Mouse (Mus musculus): ENCODE measurements around the gene Hscb. TPM values are rescaled to one million over a fixed set of nuclear protein-coding genes. Genes with fewer than 3 reads are reported as not detected.
"Not testable (repeated sequence)": the region's sequence is repeated elsewhere in the genome, so short reads cannot be mapped to it uniquely, and the experiment has no call there.

The Hscb gene
- 45.7 TPM for polyA plus RNA-seq (2021)

DNA sequence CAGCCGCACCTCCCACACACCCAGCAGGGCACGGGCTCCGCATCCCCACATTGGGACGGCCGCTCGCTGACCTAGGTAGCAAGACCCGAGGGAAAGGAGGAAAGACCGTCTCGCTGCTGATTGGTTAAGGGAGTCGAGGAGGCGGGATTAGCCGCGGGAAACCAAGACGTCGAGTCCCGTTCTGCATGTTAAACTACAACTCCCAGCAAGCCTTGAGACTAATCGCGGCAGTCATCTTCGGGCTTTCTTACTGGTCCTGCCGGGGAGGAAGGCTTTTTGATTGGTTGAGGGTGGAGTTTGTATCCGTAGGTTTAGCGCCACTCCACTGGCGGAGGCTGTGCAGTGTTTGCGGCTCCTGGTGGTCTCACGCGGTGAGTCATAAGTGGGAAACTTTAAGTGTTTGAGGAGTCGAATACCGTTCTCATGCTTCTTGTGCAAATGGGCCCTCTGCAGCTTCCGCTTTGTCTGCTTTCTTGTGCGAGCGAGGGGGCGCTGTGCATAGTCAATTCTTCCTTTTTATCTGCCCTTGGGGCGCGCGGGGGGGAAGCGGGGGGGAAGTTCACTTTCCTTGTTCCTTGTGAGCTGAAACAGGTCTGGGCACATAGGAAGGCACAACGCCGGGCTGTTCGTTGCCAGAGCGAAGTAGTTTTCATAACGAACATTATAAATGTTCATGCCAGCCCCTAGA is at the start of gene Hscb, which contains the start of gene Chek2:
Gene Hscb, minus strand, starts transcription at position 100 of the 688 bp plus-strand sequence.
Gene Chek2, plus strand, starts transcription at position 302 of the 688 bp plus-strand sequence.
- ChIA-PET POLR2A (interaction anchor here (0.6 to 0.7 kb wide), 3 partner anchors 93 to 260 kb away, joined by 4 to 5 read pairs (median 5); no protein-coding TSS in a partner anchor), CTCF (interaction anchor here (1.1 to 1.9 kb wide), 5 partner anchors 11 to 434 kb away, joined by 3 to 8 read pairs (median 3); no protein-coding TSS in a partner anchor)
- H3K27me3 ChIP-seq, result no peaks in the 10 kb centered on the region
- peak; percentile 98 for ATAC-seq
- in situ Hi-C loops (cut with MboI; ENCODE audit: low pct_unique_long_range_greater_than_20kb), result loop anchor here (5.0 kb wide), 2 partner anchors 58 to 427 kb away; partner anchors contain the start of gene Pus1
- peak; percentile 69 for TF ChIP-seq CTCF (IDR thresholded peaks at IDR 0.05)
- DNase-seq (ENCODE audit: low read depth, low spot score), result peak; percentile 98

DNA sequence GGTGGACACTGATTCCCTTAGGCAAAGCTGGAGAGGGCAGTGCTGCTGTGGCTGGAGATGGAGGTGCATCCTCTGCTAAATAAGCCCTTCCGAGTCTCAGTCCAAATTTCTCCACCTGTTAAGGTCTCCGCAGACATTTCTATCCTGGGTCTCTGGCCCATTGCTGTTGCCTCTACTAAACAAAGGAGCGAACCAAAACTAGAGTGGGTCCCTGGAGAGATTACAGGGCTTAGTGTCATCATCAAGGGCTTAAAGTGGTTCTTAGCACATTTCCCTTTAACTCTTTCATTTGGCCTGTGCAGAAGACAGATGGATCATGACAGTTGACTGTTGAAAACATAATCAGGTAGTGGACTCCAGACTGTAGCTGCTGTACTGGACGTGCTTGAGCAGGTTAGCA is 49.0 kb upstream of the Hscb start:
- CTCF ChIA-PET, result no interaction called here
- in situ Hi-C loops (cut with MboI; ENCODE audit: low pct_unique_long_range_greater_than_20kb), result no loop called here
- POLR2A ChIA-PET, result no interaction called here
- DNase-seq (ENCODE audit: low read depth, low spot score) (no peak), ATAC-seq (no peak)
- H3K27me3 ChIP-seq, result no peaks in the 10 kb centered on the region
- no peak for TF ChIP-seq CTCF (IDR thresholded peaks at IDR 0.05)

DNA sequence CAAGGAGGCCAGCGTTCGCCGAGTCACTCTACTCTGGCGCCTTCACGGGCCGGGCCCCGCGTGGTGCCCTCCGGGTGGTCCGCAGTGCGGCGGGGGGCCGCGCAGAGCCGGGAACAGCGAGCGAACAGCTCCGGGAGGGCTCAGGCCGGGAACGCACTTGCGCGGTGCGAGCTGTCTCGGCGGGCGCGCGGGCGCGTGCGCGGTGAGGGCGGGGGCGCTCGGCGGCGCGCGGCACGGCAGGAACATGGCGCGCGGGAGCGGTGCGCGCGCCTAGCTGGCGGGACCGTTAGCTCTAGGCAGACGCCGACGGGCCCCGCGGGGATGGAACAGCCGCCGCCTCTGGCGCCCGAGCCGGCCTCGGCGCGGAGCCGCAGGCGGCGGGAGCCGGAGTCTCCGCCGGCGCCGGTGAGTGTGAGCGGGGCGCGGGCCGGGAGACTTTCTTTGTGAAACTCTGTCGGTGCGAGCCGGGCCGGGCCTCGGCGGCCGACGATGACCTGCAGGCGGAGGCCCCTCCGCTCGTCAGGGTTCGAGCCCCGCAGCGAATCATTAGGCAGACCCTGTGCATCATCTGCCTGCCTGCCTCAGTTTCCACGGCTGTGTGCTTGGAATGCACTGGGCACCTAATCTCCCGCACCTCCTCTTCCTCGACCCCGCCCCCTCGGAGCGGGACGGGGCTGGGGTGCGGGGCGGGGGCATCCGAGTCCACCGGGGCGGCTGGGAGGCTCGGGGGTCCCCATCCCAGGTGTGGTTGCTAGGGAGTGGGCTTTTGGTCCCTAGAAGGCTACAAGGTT is 40.2 kb upstream of the Hscb start, which contains the start of gene Ttc28:
Gene Ttc28, plus strand, starts transcription at position 220 of the 791 bp plus-strand sequence.
- POLR2A ChIA-PET, result interaction anchor here (0.7 kb wide), 1 partner anchor 421 kb away, joined by 4 read pairs; no protein-coding TSS in a partner anchor
- no peak for TF ChIP-seq CTCF (IDR thresholded peaks at IDR 0.05)
- ATAC-seq (peak; percentile 58), DNase-seq (ENCODE audit: low read depth, low spot score) (peak; percentile 10)
- in situ Hi-C loops (cut with MboI; ENCODE audit: low pct_unique_long_range_greater_than_20kb), result no loop called here
- H3K27me3 ChIP-seq, result no peaks in the 10 kb centered on the region
- CTCF ChIA-PET, result no interaction called here

DNA sequence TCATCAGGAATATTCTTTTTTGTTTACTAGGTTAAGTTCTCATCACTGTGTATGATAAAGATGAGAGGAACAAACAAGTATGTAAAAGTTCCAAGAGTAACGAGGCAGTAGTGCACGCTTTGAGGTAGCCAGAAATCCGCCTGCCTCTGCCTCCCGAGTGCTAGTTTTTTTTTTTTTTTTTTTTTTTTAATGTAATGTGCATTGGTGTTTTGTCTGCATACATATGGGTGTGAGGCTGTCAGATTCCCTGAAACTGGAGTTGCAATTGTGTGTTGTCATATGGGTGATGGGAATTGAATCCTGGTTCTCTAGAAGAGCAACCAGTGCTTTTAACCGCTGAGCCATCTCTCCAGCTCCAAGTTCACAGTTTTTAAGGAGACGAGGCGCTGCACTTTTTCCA is 39.5 kb upstream of the Hscb start:
- in situ Hi-C loops (cut with MboI; ENCODE audit: low pct_unique_long_range_greater_than_20kb), result no loop called here
- POLR2A ChIA-PET, result interaction anchor here (0.7 kb wide), 1 partner anchor 421 kb away, joined by 4 read pairs; no protein-coding TSS in a partner anchor
- ATAC-seq (no peak), DNase-seq (ENCODE audit: low read depth, low spot score) (no peak)
- TF ChIP-seq CTCF (IDR thresholded peaks at IDR 0.05), result no peak
- H3K27me3 ChIP-seq, result no peaks in the 10 kb centered on the region
- CTCF ChIA-PET, result no interaction called here

DNA sequence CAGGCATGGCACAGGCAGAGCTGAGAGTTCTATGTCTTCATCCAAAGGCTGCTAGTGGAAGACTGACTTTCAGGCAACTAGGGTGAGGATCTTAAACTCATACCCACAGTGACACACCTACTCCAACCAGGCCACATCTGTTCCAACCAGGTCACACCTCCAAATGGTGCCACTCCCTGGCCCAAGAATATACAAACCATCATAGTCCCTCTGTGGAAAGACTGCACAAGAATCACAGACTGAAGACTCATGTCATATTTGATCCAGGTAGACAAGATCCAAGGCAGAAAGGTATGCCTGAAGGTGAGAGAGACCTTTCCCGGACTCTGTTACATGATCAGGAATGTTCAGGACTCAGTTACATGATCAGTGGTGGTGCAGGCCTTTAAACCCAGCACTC is 38.9 kb upstream of the Hscb start:
- DNase-seq (ENCODE audit: low read depth, low spot score); ATAC-seq; CTCF ChIA-PET; H3K27me3 ChIP-seq; in situ Hi-C loops (cut with MboI; ENCODE audit: low pct_unique_long_range_greater_than_20kb); POLR2A ChIA-PET: not testable (repeated sequence)

DNA sequence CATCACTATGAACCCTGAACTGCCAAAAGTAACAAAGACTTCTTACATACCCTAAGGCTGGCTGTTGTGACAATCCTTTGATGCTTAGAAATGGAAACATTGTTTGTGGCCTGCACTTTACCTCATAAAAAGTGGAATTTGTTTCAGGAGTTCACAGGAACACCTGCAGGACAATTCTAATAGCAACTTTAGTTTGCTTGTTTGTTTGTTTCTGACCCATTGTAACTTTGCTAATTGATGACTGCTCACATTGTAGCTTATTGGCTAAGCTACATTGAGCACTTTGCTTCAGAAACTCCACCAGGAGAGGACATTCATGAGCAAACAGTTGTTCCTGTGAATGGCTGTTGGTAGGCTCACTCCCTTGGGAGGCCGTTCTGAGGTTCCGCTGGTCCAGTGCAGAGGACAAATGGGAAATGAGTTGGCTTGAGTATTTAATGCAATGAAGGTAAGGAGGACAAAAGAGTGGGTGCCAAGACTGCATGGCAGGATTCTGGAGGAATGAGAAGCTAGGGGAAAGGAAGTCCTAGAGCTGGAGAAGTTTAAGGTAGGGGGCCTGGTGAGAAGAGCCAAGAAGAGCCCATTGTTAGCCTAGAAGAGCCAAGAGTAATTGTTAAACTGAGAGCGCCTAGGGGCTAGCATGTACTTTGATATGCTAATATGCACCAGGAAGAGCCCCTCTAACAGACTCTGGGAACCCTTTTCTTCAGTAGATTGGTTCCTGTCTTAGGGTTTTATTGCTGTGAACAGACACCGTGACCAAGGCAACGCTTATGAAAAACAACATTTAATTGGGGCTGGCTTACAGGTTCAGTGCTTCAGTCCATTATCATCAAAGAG is 38.3 kb upstream of the Hscb start:
- no peak for ATAC-seq
- no peak for TF ChIP-seq CTCF (IDR thresholded peaks at IDR 0.05)
- ChIA-PET CTCF (no interaction called here), POLR2A (no interaction called here)
- in situ Hi-C loops (cut with MboI; ENCODE audit: low pct_unique_long_range_greater_than_20kb), result no loop called here
- H3K27me3 ChIP-seq, result no peaks in the 10 kb centered on the region
- DNase-seq (ENCODE audit: low read depth, low spot score), result no peak

DNA sequence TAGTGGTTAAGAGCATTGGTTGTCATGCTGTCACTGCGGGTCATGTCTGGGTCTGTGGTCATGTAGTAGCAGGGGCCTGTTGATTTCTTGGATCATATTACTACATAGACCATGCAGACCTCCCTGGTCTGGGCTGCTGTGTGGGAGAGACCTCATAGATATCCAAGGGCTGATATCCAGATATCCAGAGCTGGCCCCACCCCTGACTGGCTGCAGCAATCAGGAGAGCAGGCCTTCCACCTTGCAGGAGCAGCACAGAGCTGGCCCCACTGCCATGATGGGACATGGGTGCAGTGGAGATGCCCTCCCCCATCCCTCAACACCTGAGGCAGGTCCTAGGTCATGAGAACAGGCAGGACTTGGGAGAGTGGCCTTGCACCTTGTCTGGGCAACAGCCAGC is 35.7 kb upstream of the Hscb start:
- ChIA-PET CTCF (no interaction called here), POLR2A (interaction anchor here (0.5 to 0.6 kb wide), 2 partner anchors 11 to 54 kb away, joined by 3 read pairs; no protein-coding TSS in a partner anchor)
- H3K27me3 ChIP-seq, result no peaks in the 10 kb centered on the region
- no peak for TF ChIP-seq CTCF (IDR thresholded peaks at IDR 0.05)
- in situ Hi-C loops (cut with MboI; ENCODE audit: low pct_unique_long_range_greater_than_20kb), result no loop called here
- ATAC-seq (no peak), DNase-seq (ENCODE audit: low read depth, low spot score) (no peak)

DNA sequence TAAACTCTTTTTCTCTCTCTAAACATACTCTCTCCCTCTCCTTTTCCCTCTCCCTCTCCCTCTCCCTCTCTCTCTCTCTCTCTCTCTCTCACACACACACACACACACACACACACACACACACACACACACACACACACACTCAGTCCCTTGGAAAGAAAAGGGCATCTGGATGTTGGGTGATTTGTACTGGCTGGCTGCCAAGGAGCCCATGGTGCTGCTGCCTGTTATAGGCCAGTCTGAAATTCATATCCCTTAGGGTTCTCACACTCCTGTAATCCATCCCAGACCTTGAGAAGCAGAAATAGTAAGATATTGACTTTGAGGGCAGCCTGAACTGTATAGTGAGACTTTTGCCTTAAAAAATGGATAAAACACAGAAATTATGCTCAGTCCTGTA is 35.1 kb upstream of the Hscb start:
- CTCF ChIA-PET, result no interaction called here
- no peak for ATAC-seq
- H3K27me3 ChIP-seq, result no peaks in the 10 kb centered on the region
- POLR2A ChIA-PET, result no interaction called here
- in situ Hi-C loops (cut with MboI; ENCODE audit: low pct_unique_long_range_greater_than_20kb), result no loop called here
- TF ChIP-seq CTCF (IDR thresholded peaks at IDR 0.05), result no peak
- DNase-seq (ENCODE audit: low read depth, low spot score), result no peak

DNA sequence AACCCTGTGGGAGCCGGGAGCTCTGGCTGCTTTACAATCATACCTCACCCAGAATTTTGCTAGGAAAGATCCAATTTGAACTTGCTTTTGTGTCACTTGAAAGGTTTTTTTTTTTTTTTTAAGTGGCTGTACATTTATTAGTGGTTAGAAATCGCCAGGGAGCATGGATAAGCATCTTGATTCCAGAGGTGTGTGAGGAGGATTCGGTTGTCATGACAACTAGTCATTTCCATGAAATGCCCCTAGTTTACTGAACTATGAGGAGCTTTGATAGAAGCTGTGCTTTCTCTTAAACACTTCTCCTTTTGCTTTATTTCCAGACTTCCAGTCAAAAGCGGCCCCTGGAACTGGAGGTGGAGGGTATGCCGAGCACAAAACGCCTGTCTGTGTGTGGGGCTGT is 33.6 kb upstream of the Hscb start:
- ChIA-PET POLR2A (no interaction called here), CTCF (no interaction called here)
- in situ Hi-C loops (cut with MboI; ENCODE audit: low pct_unique_long_range_greater_than_20kb), result no loop called here
- DNase-seq (ENCODE audit: low read depth, low spot score) (no peak), ATAC-seq (no peak)
- no peak for TF ChIP-seq CTCF (IDR thresholded peaks at IDR 0.05)
- no peaks in the 10 kb centered on the region for H3K27me3 ChIP-seq

DNA sequence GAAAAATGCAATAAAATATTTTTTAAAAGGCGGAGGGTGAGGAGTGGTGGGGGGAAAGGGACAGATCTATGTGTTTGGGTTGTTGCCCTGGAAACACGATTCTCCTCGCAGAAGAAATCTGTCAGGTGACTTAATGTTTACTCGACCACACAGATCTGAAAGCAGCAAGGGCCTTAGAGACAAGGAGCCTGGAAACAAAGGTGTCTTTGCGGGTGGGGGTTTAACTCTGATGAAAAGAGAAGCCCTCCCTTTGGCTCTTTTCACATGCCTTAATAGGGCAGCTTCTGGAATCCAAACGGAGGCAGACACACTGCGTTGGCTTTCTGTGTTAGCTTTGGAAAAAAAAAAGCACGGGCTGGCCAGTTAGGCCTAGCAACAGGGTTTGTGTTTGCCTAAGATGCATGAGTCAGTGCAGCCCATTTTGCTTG is 29.7 kb upstream of the Hscb start:
- no peaks in the 10 kb centered on the region for H3K27me3 ChIP-seq
- ATAC-seq (no peak), DNase-seq (ENCODE audit: low read depth, low spot score) (no peak)
- CTCF ChIA-PET, result interaction anchor here (0.9 kb wide), 1 partner anchor 388 kb away, joined by 3 read pairs; no protein-coding TSS in a partner anchor
- POLR2A ChIA-PET, result no interaction called here
- no peak for TF ChIP-seq CTCF (IDR thresholded peaks at IDR 0.05)
- in situ Hi-C loops (cut with MboI; ENCODE audit: low pct_unique_long_range_greater_than_20kb), result no loop called here
